Mouse (Mus musculus): ENCODE measurements around the gene Fermt2. TPM values are rescaled to one million over a fixed set of nuclear protein-coding genes. Genes with fewer than 3 reads are reported as not detected.
A peak's percentile ranks its signal among the peaks of the same experiment; 100 is the strongest.
"Not testable (repeated sequence)": the region's sequence is repeated elsewhere in the genome, so short reads cannot be mapped to it uniquely, and the experiment has no call there.

The Fermt2 gene
- polyA plus RNA-seq, 1 experiment = 110 TPM

DNA sequence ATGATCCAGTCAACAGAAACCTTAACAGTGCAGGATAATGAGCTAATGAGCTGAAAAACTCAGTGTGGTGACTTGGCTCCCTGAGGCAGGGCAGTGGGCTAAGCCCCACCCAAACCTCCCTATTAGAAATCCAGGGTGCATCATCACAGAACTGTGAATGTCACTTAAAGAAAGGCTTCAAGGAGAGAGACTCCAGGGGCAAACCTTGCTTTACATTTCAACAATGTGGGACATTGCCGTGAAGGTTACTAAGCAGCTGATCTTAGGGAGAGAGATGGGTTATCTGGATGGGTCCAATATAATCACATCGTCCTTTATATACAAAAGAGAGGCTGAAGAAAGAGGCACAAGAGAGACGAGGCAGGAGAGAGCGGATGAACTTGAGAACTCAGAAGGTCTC, 36.0 kb downstream of the Fermt2 start:
- H3K4me3 ChIP-seq (ENCODE audit: insufficient read depth, low read depth, low read length) = no peak overlapping the region
- H3K27ac ChIP-seq (replicated peaks; ENCODE audit: low read depth, low read length) = no peak overlapping the region

DNA sequence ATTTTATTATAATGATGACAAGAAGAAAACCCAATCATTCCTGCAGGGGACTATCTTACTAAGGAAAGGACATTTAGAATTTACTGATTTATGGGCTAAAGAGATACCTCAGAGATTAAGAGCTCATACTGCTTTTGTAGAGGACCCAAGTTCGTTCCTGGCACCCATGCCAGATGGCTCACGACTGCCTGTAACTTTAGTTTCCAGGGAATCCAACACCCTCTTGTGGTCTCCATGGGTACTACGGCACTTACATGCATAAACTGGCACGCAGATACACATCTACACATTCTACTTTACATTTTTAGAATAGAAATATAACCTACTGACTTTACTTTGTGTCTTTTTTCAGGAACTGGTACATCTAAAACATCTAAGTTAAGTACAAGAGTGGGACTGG, 37.2 kb downstream of the Fermt2 start:
- H3K4me1 ChIP-seq (ENCODE audit: control insufficient read depth, insufficient read depth, insufficient read length, low read length) = peaks cover 7% of the 10 kb centered on the region; the same call in 1 of the 2 replicates
- H3K27ac ChIP-seq (replicated peaks; ENCODE audit: low read depth, low read length) = peak overlapping the region; percentile 64
- no peak overlapping the region for H3K4me3 ChIP-seq (ENCODE audit: insufficient read depth, low read depth, low read length)

More for the DNA sequence above, 36.0 kb downstream of the Fermt2 start:
- peaks cover 5% of the 10 kb centered on the region; the same call in 1 of the 2 replicates for H3K4me1 ChIP-seq (ENCODE audit: control insufficient read depth, insufficient read depth, insufficient read length, low read length)

DNA sequence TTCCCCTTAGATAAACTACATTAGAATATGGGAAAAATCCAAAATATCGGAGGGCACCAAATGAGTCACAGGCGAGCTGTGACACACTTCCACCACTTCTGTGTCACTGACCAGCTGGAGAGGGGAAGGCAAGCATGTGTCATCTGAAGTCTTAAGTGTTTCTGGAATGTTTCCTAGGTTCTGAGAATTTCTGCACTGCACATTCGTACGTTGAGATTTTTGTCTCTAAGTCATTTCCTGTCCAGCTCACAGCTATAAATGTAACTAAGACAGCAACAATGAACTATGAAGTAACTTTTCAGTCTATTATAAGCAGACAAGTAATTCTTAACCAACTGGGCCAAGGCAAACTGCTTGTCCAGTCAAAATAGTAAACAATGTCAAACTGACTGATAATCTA, 37.9 kb downstream of the Fermt2 start:
- H3K4me1 ChIP-seq (ENCODE audit: control insufficient read depth, insufficient read depth, insufficient read length, low read length) = peaks cover 7% of the 10 kb centered on the region; the same call in 1 of the 2 replicates
- peak overlapping the region; percentile 64 for H3K27ac ChIP-seq (replicated peaks; ENCODE audit: low read depth, low read length)

DNA sequence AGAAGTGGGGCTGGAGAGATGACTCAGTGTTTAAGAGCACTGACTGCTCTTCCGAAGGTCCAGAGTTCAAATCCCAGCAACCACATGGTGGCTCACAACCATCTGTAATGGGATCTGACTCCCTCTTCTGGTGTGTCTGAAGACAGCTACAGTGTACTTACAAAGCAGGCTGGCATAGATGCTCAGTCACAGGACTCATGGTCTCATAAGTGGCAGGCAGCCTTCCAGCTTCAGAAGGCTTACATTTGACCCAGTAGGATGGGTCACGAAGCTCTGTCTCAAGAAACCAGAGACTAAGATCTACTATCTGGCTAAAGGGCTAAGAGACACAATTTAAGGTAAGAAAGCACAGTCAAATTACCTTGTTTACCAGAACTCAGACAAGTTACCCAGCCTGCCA, 42.7 kb downstream of the Fermt2 start:
- peak overlapping the region; percentile 61 for H3K27ac ChIP-seq (replicated peaks; ENCODE audit: low read depth, low read length)
- not testable (repeated sequence) for H3K4me3 ChIP-seq (ENCODE audit: insufficient read depth, low read depth, low read length); H3K4me1 ChIP-seq (ENCODE audit: control insufficient read depth, insufficient read depth, insufficient read length, low read length)

More for the DNA sequence above, 37.9 kb downstream of the Fermt2 start:
- no peak overlapping the region for H3K4me3 ChIP-seq (ENCODE audit: insufficient read depth, low read depth, low read length)

DNA sequence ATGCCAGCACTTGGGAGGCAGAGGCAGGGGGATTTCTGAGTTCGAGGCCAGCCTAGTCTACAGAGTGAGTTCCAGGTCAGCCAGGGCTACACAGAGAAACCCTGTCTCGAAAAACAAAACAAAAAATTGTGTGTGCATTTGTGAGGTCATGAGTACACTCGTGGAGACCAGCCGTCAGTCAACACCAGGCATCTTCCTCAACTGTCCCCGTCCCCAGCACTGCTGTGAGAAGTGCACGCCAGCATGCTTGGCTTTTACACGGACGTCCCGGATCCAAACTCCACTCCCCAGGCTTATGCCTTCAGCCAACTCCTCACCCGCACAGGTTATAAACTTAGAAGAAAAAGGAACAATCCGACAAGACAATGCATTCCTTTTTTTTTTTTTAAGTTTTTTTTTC, 46.6 kb downstream of the Fermt2 start:
- not testable (repeated sequence) for H3K4me3 ChIP-seq (ENCODE audit: insufficient read depth, low read depth, low read length); H3K4me1 ChIP-seq (ENCODE audit: control insufficient read depth, insufficient read depth, insufficient read length, low read length); H3K27ac ChIP-seq (replicated peaks; ENCODE audit: low read depth, low read length)

DNA sequence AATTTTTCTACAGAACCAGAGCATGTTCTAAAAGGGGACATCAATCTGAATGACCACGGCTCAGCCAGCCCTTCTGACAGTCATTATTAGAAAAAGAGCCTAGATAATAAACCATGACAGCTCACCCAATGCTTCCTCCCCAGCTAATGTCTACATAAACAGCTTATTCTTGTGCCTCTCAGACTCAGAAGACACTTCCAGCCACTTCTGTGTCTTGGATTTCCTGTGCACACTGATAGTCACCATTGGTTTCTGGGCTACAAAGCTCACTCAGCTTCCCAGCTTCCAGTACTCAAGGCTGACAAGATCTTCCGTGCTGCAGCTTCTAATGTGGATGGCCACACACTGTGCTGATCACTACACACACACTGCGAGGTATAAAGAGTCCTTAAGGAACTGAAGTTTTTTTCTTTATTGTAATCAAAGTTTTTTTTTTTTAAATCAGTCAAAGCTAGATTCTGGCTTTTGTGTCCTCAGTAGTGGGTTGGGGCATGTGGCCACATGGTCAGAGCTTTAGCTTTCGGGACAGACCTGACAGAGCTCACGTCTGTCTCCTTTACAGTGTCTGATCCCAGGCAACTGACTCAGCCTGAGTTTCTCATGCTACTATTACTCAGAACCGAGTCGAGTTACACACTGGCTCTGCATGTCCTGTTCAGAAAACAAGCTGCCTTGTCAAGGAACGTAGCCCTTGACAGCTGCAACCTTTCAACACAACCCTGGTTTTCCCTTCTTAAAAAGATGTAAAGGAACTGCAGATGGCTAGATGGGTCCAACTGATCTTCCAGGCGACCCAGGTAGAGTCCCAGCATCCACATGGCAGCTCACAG, 50.7 kb downstream of the Fermt2 start:
- H3K4me1 ChIP-seq (ENCODE audit: control insufficient read depth, insufficient read depth, insufficient read length, low read length) = peaks cover 11% of the 10 kb centered on the region
- peak overlapping the region; percentile 29; the same call in 1 of the 2 replicates for H3K27ac ChIP-seq (replicated peaks; ENCODE audit: low read depth, low read length)
- H3K4me3 ChIP-seq (ENCODE audit: insufficient read depth, low read depth, low read length) = no peak overlapping the region

DNA sequence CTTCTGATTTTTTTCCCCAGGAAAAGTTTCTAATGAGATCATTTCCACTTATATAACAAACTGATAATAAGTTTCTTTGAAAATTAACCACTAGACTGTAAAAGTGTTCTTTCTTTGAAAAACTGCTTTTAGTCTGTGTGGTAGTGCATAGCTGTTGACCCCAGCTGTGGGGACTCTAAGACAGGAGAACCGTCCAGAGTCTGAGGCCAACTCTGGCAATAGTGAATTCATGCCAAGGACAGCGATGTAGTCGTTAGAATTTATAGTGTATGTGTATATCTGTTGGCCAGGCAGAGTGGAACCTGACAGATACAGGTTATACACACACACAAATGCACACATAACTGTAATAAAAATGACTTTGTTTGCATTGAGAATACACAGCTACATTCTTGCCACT, 51.4 kb downstream of the Fermt2 start:
- H3K4me3 ChIP-seq (ENCODE audit: insufficient read depth, low read depth, low read length) = no peak overlapping the region
- H3K27ac ChIP-seq (replicated peaks; ENCODE audit: low read depth, low read length) = no peak overlapping the region
- H3K4me1 ChIP-seq (ENCODE audit: control insufficient read depth, insufficient read depth, insufficient read length, low read length) = peaks cover 11% of the 10 kb centered on the region

DNA sequence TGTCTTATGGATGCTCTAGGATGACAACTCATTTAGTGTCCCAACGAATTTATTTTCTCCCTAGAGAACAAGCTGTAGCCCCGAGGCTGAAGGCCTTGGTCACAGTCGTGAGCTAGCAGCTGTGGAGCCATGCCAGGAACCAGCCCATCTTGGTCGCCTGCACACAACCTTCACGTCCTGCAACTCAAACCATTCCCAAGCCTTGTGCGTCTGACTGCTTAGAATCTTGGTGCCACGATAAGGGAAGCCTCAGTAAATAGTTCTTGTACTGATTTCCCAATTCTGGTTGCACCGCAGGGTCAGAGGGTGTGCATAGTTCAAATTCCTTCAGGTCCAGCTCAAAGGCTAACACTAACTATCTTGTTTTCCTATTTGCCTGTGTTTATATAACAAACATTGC, 52.3 kb downstream of the Fermt2 start:
- Histone ChIP-seq H3K4me1 (ENCODE audit: control insufficient read depth, insufficient read depth, insufficient read length, low read length) (peaks cover 11% of the 10 kb centered on the region), H3K4me3 (ENCODE audit: insufficient read depth, low read depth, low read length) (no peak overlapping the region)

DNA sequence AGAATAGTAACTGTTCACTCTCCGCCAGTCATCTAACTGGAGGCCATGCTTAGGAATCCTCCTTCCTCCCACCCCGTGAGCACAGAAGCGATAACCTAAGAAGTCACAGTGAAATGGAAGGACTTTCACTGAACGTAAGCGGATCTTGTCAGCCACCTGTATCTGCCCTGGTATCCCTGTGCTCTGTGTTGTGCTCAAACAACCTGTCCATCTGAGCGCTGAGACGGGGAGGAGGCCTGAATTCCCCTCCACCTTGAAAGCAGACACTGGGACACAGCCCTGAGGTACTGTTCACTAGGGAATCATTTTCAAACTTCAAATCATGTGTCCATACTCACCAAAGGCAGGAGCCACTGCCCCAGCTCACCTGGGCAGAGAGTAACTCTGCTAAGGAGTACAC, 52.9 kb downstream of the Fermt2 start:
- H3K4me1 ChIP-seq (ENCODE audit: control insufficient read depth, insufficient read depth, insufficient read length, low read length) = peaks cover 11% of the 10 kb centered on the region
- 0 out of 2 replicates have a peak overlapping the region, but pooled peaks have one; percentile 39 for H3K27ac ChIP-seq (replicated peaks; ENCODE audit: low read depth, low read length)
- no peak overlapping the region for H3K4me3 ChIP-seq (ENCODE audit: insufficient read depth, low read depth, low read length)

More for the DNA sequence above, 52.3 kb downstream of the Fermt2 start:
- H3K27ac ChIP-seq (replicated peaks; ENCODE audit: low read depth, low read length) = peak overlapping the region; percentile 19; the same call in 1 of the 2 replicates

DNA sequence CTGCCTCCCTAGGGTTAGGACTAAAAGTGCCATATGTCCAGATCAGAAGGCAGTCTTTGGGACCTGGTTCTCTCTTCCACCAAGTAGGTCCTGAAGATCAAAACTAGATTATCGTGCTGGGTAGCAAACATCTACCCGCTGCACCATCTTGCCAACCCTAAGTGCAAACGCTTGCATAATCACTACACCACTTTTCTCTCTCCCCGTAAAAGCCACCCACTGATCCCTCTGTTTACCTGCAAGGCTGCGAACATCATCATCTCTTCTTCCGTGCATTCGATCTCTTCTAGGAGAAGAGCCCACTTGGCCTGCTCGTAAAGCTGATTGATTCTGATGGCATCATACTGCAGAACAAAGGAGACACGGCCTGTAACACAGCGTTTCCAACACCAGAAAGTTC, 57.4 kb downstream of the Fermt2 start:
- H3K4me1 ChIP-seq (ENCODE audit: control insufficient read depth, insufficient read depth, insufficient read length, low read length) = peaks cover 4% of the 10 kb centered on the region
- H3K4me3 ChIP-seq (ENCODE audit: insufficient read depth, low read depth, low read length) = no peak overlapping the region
- H3K27ac ChIP-seq (replicated peaks; ENCODE audit: low read depth, low read length) = no peak overlapping the region

DNA sequence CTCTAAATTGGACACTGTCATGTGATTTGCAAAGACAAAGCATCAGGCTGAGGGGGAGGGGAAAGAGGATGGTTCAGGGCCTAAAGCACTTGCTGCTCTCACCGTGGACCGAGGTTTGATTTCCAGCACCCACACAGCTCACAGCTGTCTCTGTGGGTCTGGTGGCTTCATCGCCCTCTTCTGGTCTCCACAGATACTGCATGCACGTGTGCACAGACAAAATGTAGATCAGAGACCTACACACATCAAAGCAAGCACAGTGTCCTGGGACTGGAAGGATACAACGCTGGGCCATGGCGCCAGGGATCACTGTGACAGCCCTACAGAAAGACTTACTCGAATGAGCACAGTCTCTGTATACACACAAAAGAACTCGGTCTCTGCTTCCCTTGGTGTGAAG, 60.5 kb downstream of the Fermt2 start:
- H3K4me3 ChIP-seq (ENCODE audit: insufficient read depth, low read depth, low read length) = no peak overlapping the region
- H3K4me1 ChIP-seq (ENCODE audit: control insufficient read depth, insufficient read depth, insufficient read length, low read length) = no peaks in the 10 kb centered on the region
- H3K27ac ChIP-seq (replicated peaks; ENCODE audit: low read depth, low read length) = no peak overlapping the region

DNA sequence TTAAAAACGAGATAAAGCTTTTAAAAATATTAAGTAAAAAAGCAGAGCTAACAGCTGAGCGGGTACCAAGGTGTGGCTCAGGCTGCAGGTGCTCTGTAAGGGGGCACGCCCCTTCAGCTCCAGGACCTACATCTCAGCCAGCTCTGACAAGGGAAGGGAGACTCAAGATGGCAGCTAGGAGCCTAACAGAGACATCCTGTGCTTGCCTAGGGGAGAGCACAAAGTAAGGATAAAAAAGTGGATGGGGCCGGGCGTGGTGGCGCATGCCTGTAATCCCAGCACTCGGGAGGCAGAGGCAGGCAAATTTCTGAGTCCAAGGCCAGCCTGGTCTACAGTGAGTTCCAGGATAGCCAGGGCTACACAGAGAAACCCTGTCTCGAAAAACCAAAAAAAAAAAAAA, 63.5 kb downstream of the Fermt2 start:
- H3K27ac ChIP-seq (replicated peaks; ENCODE audit: low read depth, low read length); H3K4me1 ChIP-seq (ENCODE audit: control insufficient read depth, insufficient read depth, insufficient read length, low read length): not testable (repeated sequence)

DNA sequence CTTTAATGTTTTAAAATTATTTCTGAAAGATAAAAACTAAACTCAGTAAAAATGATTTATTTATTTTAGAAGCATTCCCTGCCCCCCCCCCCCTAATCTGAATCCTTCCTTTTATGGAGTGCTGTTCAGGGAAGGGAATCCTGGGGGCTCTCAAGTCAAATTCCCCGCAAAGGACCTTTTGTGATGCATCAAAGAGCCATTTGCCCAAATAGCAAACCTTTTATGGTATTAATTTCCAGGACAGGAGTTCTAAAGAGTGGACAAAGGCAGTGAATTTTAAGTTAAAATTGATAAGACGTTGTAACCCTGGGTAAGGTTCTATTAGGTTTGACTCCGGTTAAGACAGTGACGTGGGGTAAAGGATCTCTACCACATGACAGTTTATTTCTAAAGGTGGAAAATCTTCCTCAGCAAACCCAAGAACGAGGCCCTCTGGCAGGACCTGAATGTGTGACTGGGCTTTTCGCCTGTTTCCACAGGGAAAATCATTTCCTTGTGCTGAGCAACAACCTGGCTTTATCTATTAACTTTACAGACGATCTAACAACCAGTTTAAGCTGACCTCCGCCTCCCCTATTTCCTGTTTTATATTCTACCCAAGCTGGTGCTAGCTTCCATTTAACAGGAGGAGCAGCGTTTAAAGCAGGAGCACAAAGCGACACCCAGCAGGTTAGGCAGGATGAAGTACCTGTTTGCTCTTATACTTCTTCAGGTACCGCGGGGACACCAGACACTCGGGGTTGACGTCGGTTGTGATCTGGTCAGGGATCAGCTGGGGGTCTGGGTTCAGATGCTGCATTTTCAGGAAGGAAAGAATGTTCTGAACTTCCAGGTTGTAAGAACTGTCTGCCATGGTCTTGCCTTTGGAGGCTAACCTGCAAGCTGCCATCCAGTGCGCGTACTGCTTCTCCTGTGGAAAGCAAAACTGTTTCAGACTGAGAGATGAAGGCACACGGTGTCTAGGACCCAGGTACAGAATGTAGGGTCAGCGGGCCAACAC, 65.6 kb downstream of the Fermt2 start:
- H3K4me1 ChIP-seq (ENCODE audit: control insufficient read depth, insufficient read depth, insufficient read length, low read length) = 0 out of 2 replicates have a peak, but pooled peaks cover 7% of the 10 kb centered on the region
- peak overlapping the region; percentile 71 for H3K27ac ChIP-seq (replicated peaks; ENCODE audit: low read depth, low read length)
- H3K4me3 ChIP-seq (ENCODE audit: insufficient read depth, low read depth, low read length) = no peak overlapping the region

More for the DNA sequence above, 63.5 kb downstream of the Fermt2 start:
- not testable (repeated sequence) for H3K4me3 ChIP-seq (ENCODE audit: insufficient read depth, low read depth, low read length)

DNA sequence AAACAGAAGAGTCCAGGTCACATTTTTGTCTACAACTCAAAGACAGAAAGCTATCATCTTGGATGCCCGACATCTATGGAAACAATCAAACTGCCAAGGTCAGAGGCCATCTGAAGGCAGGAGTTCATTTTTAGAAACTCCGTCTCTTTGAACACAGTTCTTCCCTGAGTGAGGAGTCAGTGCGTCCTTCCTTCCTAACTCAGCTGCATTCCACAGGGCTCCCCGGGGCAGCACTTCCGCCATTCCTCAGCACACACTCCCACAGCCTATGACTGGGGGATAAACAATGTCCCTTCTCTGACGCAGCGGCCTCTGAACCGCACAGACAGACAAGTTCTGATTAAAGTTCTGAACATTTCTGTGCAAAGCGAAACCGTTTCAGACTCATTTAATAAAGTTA, 66.3 kb downstream of the Fermt2 start:
- H3K4me1 ChIP-seq (ENCODE audit: control insufficient read depth, insufficient read depth, insufficient read length, low read length) = 0 out of 2 replicates have a peak, but pooled peaks cover 7% of the 10 kb centered on the region
- peak overlapping the region; percentile 93 for H3K27ac ChIP-seq (replicated peaks; ENCODE audit: low read depth, low read length)
- no peak overlapping the region for H3K4me3 ChIP-seq (ENCODE audit: insufficient read depth, low read depth, low read length)

DNA sequence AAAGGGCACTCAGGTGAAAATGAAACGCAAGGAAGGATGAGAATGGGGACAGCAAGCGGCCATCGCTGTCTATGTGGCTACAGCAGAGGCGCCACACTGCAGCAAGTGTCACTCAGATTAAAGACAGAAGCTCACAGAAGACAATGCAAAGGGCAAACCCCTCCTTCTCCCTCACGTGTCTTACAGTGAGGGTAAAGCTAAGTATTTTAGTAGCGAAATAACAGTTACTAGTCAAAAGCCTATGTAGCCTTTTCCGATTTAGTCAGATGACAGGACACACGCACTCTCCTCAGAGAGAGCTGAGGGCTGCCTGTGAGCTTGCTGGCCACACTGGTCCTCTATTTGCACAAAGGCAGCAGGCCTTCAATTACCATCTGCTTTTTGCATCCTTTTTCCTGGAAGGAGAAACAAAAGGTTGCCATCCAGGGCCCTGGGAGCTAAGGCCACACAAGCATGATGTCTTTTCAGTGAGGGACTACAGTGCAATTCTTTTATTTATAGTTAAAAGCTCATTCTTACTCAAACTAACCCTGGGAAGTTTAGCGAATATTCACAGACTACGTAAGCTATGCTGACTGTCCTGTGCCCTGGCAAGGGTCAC, 66.9 kb downstream of the Fermt2 start:
- Histone ChIP-seq H3K27ac (replicated peaks; ENCODE audit: low read depth, low read length) (peak overlapping the region; percentile 93), H3K4me3 (ENCODE audit: insufficient read depth, low read depth, low read length) (no peak overlapping the region), H3K4me1 (ENCODE audit: control insufficient read depth, insufficient read depth, insufficient read length, low read length) (0 out of 2 replicates have a peak, but pooled peaks cover 7% of the 10 kb centered on the region)
